Mouse (Mus musculus) heart, embryonic 15.5 days (tissue): ENCODE data around the gene Napsa. TPM values are rescaled to one million over a fixed set of nuclear protein-coding genes. Genes with fewer than 3 reads are reported as not detected.

ENCODE experiments used
- ATAC-seq: fragments of 200-750 bp; cut with Nextera tagmentation; replicated peaks from 2 replicates; pipeline ENCODE4 v1.8.0; 2017; ENCODE audit warnings: low read depth, moderate TSS enrichment; ENCODE audit not compliant: insufficient number of reproducible peaks, insufficient read depth, low FRiP score
- H3K27ac ChIP-seq: fragments of 300-500 bp; sonication (generic); 2 replicates; pipeline ENCODE4 v1.5.1; 2015; ENCODE audit warnings: mild to moderate bottlenecking, inconsistent platforms
- H3K27me3 ChIP-seq: fragments of 300-500 bp; sonication (generic); 2 replicates; pipeline ENCODE4 v1.6.1; 2015; ENCODE audit warnings: inconsistent platforms
- H3K36me3 ChIP-seq: fragments of 300-500 bp; sonication (generic); 2 replicates; pipeline ENCODE4 v1.6.1; 2015; ENCODE audit warnings: mild to moderate bottlenecking, inconsistent platforms
- H3K4me1 ChIP-seq: fragments of 300-500 bp; sonication (generic); replicated peaks from 2 replicates; pipeline ENCODE4 v1.6.1; 2015; ENCODE audit warnings: inconsistent platforms
- H3K4me2 ChIP-seq: fragments of 300-500 bp; sonication (generic); 2 replicates; pipeline ENCODE4 v1.6.1; 2015; ENCODE audit warnings: inconsistent platforms, mild to moderate bottlenecking, moderate library complexity
- H3K4me3 ChIP-seq: fragments of 300-500 bp; sonication (generic); 2 replicates; pipeline ENCODE4 v1.5.1; 2015; ENCODE audit warnings: mild to moderate bottlenecking, inconsistent platforms
- H3K9ac ChIP-seq: fragments of 300-500 bp; sonication (generic); 2 replicates; pipeline ENCODE4 v1.6.1; 2015; ENCODE audit warnings: mild to moderate bottlenecking, inconsistent platforms
- H3K9me3 ChIP-seq: fragments of 300-500 bp; sonication (generic); replicated peaks from 2 replicates; pipeline ENCODE4 v1.6.1; 2016; ENCODE audit warnings: inconsistent platforms
- WGBS: fragments of 180-500 bp; shearing (Covaris S2); methylation state at CpG from one replicate; pipeline ENCODE4 v1.1.7; 2015; ENCODE audit warnings: mixed read lengths; 5-methylcytosine and 5-hydroxymethylcytosine counted together
- polyA plus RNA-seq: library from polyadenylated mRNA; unstranded; fragments of >200 nt; fragmentation: Nextera tagmentation; extraction: Ambion mirVana; gene quantifications from 2 replicates; pipeline ENCODE4 v1.2.1, GENCODE M21; 2015

Napsa gene
- polyA plus RNA-seq, 1 experiment from 2014 or later: 1.7 TPM

- peaks cover 14% of the 10 kb centered on the region for H3K4me1 ChIP-seq
- H3K9me3 ChIP-seq: no peaks in the 10 kb centered on the region
- peaks cover 41% of the 10 kb centered on the region for H3K36me3 ChIP-seq
- H3K27ac ChIP-seq: no peak overlapping the region
- no peak overlapping the region for H3K4me2 ChIP-seq
- H3K4me3 ChIP-seq: no peak overlapping the region
- H3K27me3 ChIP-seq: no peaks in the 10 kb centered on the region
- no peak for ATAC-seq
- no peak overlapping the region for H3K9ac ChIP-seq
- 73% methylated on average over 12 of the region's 12 CpGs for WGBS
Observed at GRCm38 (mm10) chr7:44543071-44543470, 29.1 kb upstream of the Napsa start.

GRCm38 (mm10) chr7:44546274-44546673 is 25.9 kb upstream of the Napsa start:
- no peak for ATAC-seq
- Histone ChIP-seq H3K4me3 (no peak overlapping the region), H3K4me2 (no peak overlapping the region), H3K9me3 (no peaks in the 10 kb centered on the region), H3K27me3 (no peaks in the 10 kb centered on the region), H3K36me3 (peaks cover 35% of the 10 kb centered on the region), H3K4me1 (peaks cover 14% of the 10 kb centered on the region), H3K27ac (no peak overlapping the region), H3K9ac (no peak overlapping the region)
- 97% methylated on average over 3 of the region's 3 CpGs for WGBS

- H3K9me3 ChIP-seq: no peaks in the 10 kb centered on the region
- 97% methylated on average over 13 of the region's 13 CpGs for whole genome bisulfite sequencing
- no peak overlapping the region for H3K27ac ChIP-seq
- no peak for ATAC-seq
- H3K36me3 ChIP-seq: peaks cover 37% of the 10 kb centered on the region
- H3K27me3 ChIP-seq: no peaks in the 10 kb centered on the region
- H3K4me2 ChIP-seq: peak overlapping the region; percentile 80; the same call in 1 of the 2 replicates
- H3K9ac ChIP-seq: no peak overlapping the region
- peak overlapping the region; percentile 68 for H3K4me3 ChIP-seq
- H3K4me1 ChIP-seq: peaks cover 14% of the 10 kb centered on the region
Observed at GRCm38 (mm10) chr7:44547041-44547440, 25.1 kb upstream of the Napsa start.

- 21% methylated on average over 5 of the region's 5 CpGs for WGBS
- H3K9ac ChIP-seq: peak overlapping the region; percentile 62
- peaks cover 34% of the 10 kb centered on the region for H3K36me3 ChIP-seq
- H3K4me1 ChIP-seq: peaks cover 20% of the 10 kb centered on the region
- H3K27me3 ChIP-seq: no peaks in the 10 kb centered on the region
- H3K27ac ChIP-seq: peak overlapping the region; percentile 73; the same call in 1 of the 2 replicates
- H3K9me3 ChIP-seq: no peaks in the 10 kb centered on the region
- no peak for ATAC-seq
- peak overlapping the region; percentile 80 for H3K4me2 ChIP-seq
- peak overlapping the region; percentile 68 for H3K4me3 ChIP-seq
Observed at GRCm38 (mm10) chr7:44547725-44548124, 24.5 kb upstream of the Napsa start.

GRCm38 (mm10) chr7:44548497-44549087 is 23.6 kb upstream of the Napsa start, which contains the start of gene Pold1:
Gene Pold1 (minus strand): TSS chr7:44548849.
- no peaks in the 10 kb centered on the region for H3K9me3 ChIP-seq
- ATAC-seq: peak; percentile 95
- H3K4me2 ChIP-seq: peak within 1 kb of the TSS; percentile 80
- H3K4me1 ChIP-seq: peaks cover 27% of the 10 kb centered on the region
- no peaks in the 10 kb centered on the region for H3K27me3 ChIP-seq
- peaks cover 31% of the 10 kb centered on the region for H3K36me3 ChIP-seq
- peak within 1 kb of the TSS; percentile 62 for H3K9ac ChIP-seq
- under 1% methylated on average over 43 of the region's 43 CpGs for WGBS
- peak within 1 kb of the TSS; percentile 73 for H3K27ac ChIP-seq
- H3K4me3 ChIP-seq: peak within 1 kb of the TSS; percentile 68

- Histone ChIP-seq H3K27ac (no peak overlapping the region), H3K4me1 (peaks cover 30% of the 10 kb centered on the region), H3K9me3 (no peaks in the 10 kb centered on the region), H3K36me3 (peaks cover 31% of the 10 kb centered on the region), H3K9ac (no peak overlapping the region), H3K27me3 (0 out of 2 replicates have a peak, but pooled peaks cover 2% of the 10 kb centered on the region), H3K4me3 (no peak overlapping the region), H3K4me2 (no peak overlapping the region)
- WGBS: 92% methylated on average over 23 of the region's 23 CpGs
- no peak for ATAC-seq
Observed at GRCm38 (mm10) chr7:44549621-44550408, 22.4 kb upstream of the Napsa start.

- 0 out of 2 replicates have a peak, but pooled peaks cover 3% of the 10 kb centered on the region for H3K27me3 ChIP-seq
- ATAC-seq: no peak
- peaks cover 31% of the 10 kb centered on the region for H3K36me3 ChIP-seq
- H3K9ac ChIP-seq: no peak overlapping the region
- H3K27ac ChIP-seq: no peak overlapping the region
- no peak overlapping the region for H3K4me2 ChIP-seq
- no peak overlapping the region for H3K4me3 ChIP-seq
- H3K4me1 ChIP-seq: peaks cover 30% of the 10 kb centered on the region
- no peaks in the 10 kb centered on the region for H3K9me3 ChIP-seq
- 94% methylated on average over 12 of the region's 12 CpGs for WGBS
Observed at GRCm38 (mm10) chr7:44550409-44550678, 21.8 kb upstream of the Napsa start.

GRCm38 (mm10) chr7:44551301-44551700 is 20.9 kb upstream of the Napsa start:
- no peaks in the 10 kb centered on the region for H3K9me3 ChIP-seq
- H3K36me3 ChIP-seq: peaks cover 31% of the 10 kb centered on the region
- ATAC-seq: no peak
- H3K27me3 ChIP-seq: 0 out of 2 replicates have a peak, but pooled peaks cover 3% of the 10 kb centered on the region
- H3K4me2 ChIP-seq: no peak overlapping the region
- no peak overlapping the region for H3K27ac ChIP-seq
- H3K9ac ChIP-seq: no peak overlapping the region
- 94% methylated on average over 21 of the region's 21 CpGs for WGBS
- no peak overlapping the region for H3K4me3 ChIP-seq
- H3K4me1 ChIP-seq: peaks cover 30% of the 10 kb centered on the region

GRCm38 (mm10) chr7:44551731-44552130 is 20.4 kb upstream of the Napsa start:
- peaks cover 30% of the 10 kb centered on the region for H3K4me1 ChIP-seq
- no peak for ATAC-seq
- peaks cover 31% of the 10 kb centered on the region for H3K36me3 ChIP-seq
- no peak overlapping the region for H3K4me3 ChIP-seq
- H3K9me3 ChIP-seq: no peaks in the 10 kb centered on the region
- H3K27ac ChIP-seq: no peak overlapping the region
- WGBS: 77% methylated on average over 22 of the region's 22 CpGs
- no peak overlapping the region for H3K4me2 ChIP-seq
- H3K9ac ChIP-seq: no peak overlapping the region
- 0 out of 2 replicates have a peak, but pooled peaks cover 3% of the 10 kb centered on the region for H3K27me3 ChIP-seq

- peaks cover 24% of the 10 kb centered on the region for H3K4me1 ChIP-seq
- H3K4me2 ChIP-seq: peak overlapping the region; percentile 70
- no peak for ATAC-seq
- no peak overlapping the region for H3K27ac ChIP-seq
- H3K27me3 ChIP-seq: 0 out of 2 replicates have a peak, but pooled peaks cover 3% of the 10 kb centered on the region
- H3K36me3 ChIP-seq: peaks cover 31% of the 10 kb centered on the region
- H3K4me3 ChIP-seq: peak overlapping the region; percentile 86
- no peaks in the 10 kb centered on the region for H3K9me3 ChIP-seq
- 85% methylated on average over 28 of the region's 31 CpGs for WGBS
- 0 out of 2 replicates have a peak overlapping the region, but pooled peaks have one; percentile 79 for H3K9ac ChIP-seq
Observed at GRCm38 (mm10) chr7:44552141-44552908, 19.9 kb upstream of the Napsa start.

GRCm38 (mm10) chr7:44553196-44553764 is 18.9 kb upstream of the Napsa start:
- Histone ChIP-seq H3K4me2 (peak overlapping the region; percentile 70), H3K4me1 (peaks cover 16% of the 10 kb centered on the region), H3K9ac (peak overlapping the region; percentile 79), H3K36me3 (peaks cover 31% of the 10 kb centered on the region), H3K27me3 (0 out of 2 replicates have a peak, but pooled peaks cover 3% of the 10 kb centered on the region), H3K4me3 (peak overlapping the region; percentile 86), H3K27ac (peak overlapping the region; percentile 98), H3K9me3 (no peaks in the 10 kb centered on the region)
- ATAC-seq: peak; percentile 53
- WGBS: 1% methylated on average over 32 of the region's 32 CpGs
